Mouse (Mus musculus) liver, embryonic 14.5 days (tissue): ENCODE measurements around the gene Fuom. TPM values are rescaled to one million over a fixed set of nuclear protein-coding genes. Genes with fewer than 3 reads are reported as not detected.

ENCODE experiments used
- ATAC-seq: fragments of 200-750 bp; cut with Nextera tagmentation; 2 replicates; pipeline ENCODE4 v1.8.0; 2017; ENCODE audit warnings: moderate number of reproducible peaks, mild to moderate bottlenecking, moderate library complexity; ENCODE audit not compliant: insufficient read depth
- DNase-seq, 3 experiments: peaks; one replicate each; pipeline ENCODE4 v3.0.0-alpha.2; 2012 to 2013; ENCODE audit warnings: low read depth in 3 of 3, low spot score in 3 of 3
- H3K27ac ChIP-seq: fragments of 300-500 bp; sonication (generic); 2 replicates; pipeline ENCODE4 v1.5.1; 2014; ENCODE audit warnings: moderate library complexity, mild to moderate bottlenecking, control low read depth, inconsistent platforms
- H3K27me3 ChIP-seq: fragments of 300-500 bp; sonication (generic); 2 replicates; pipeline ENCODE4 v1.6.1; 2014; ENCODE audit warnings: mild to moderate bottlenecking, low read length, moderate library complexity; ENCODE audit not compliant: control insufficient read depth, insufficient read depth
- H3K36me3 ChIP-seq: fragments of 300-500 bp; sonication (generic); replicated peaks from 2 replicates; pipeline ENCODE4 v1.6.1; 2014; ENCODE audit warnings: low read depth; ENCODE audit not compliant: control insufficient read depth, insufficient read depth
- H3K4me1 ChIP-seq, 2 experiments: fragments of 200-500 bp in 1 of 2; fragments of 300-500 bp in 1 of 2; sonication (generic) in 1 of 2; replicated peaks; 2 replicates each; pipeline ENCODE4 v1.6.1; 2012 to 2014; ENCODE audit warnings: antibody characterized with exemption in 1 of 2, inconsistent platforms in 1 of 2, low read length in 1 of 2; ENCODE audit not compliant: control insufficient read depth in 2 of 2, insufficient read depth in 2 of 2
- H3K4me2 ChIP-seq: fragments of 300-500 bp; sonication (generic); 2 replicates; pipeline ENCODE4 v1.6.1; 2014; ENCODE audit warnings: low read depth, mild to moderate bottlenecking, control low read depth, moderate library complexity
- H3K4me3 ChIP-seq, 2 experiments: fragments of 200-500 bp in 1 of 2; fragments of 300-500 bp in 1 of 2; sonication (generic) in 1 of 2; 2 replicates each; pipeline ENCODE4 v1.5.1; 2012 to 2014; ENCODE audit warnings: low read depth in 2 of 2, low read length in 2 of 2, mild to moderate bottlenecking in 2 of 2, control low read depth in 1 of 2, inconsistent platforms in 1 of 2, moderate library complexity in 1 of 2; ENCODE audit not compliant: insufficient read depth in 1 of 2
- H3K9ac ChIP-seq: fragments of 300-500 bp; sonication (generic); replicated peaks from 2 replicates; pipeline ENCODE4 v1.6.1; 2014; ENCODE audit warnings: mild to moderate bottlenecking, control low read depth, moderate library complexity
- H3K9me3 ChIP-seq: fragments of 300-500 bp; sonication (generic); 2 replicates; pipeline ENCODE4 v1.6.1; 2016; ENCODE audit warnings: low read length, mixed read lengths; ENCODE audit not compliant: control insufficient read depth
- CTCF ChIP-seq: IDR thresholded peaks from 2 replicates; pipeline ENCODE4 v1.5.1; 2016; ENCODE audit warnings: antibody characterized with exemption, low read depth, control low read depth
- EP300 ChIP-seq: IDR thresholded peaks from 2 replicates; pipeline ENCODE4 v1.6.1; 2016; ENCODE audit warnings: antibody characterized with exemption, low read depth
- WGBS: fragments of 180-500 bp; shearing (Covaris S2); extraction: QIAGEN DNeasy Blood & Tissue Kit; methylation state at CpG from one replicate; pipeline ENCODE4 v1.1.7; 2014; ENCODE audit not compliant: insufficient replicate concordance; 5-methylcytosine and 5-hydroxymethylcytosine counted together
- polyA plus RNA-seq, 2 experiments: library from polyadenylated mRNA; depleted of rRNA in 1 of 2; stranded (reverse) in 1 of 2; unstranded in 1 of 2; fragments of >200 nt; fragmentation: Nextera tagmentation in 1 of 2; extraction: Ambion mirVana in 1 of 2; gene quantifications; 2 replicates each; pipeline versions ENCODE4 v1.2.1 to v1.2.3; 2012 to 2014

Fuom gene
- polyA plus RNA-seq, 2 experiments, result 6.7 to 7.7 TPM

DNA sequence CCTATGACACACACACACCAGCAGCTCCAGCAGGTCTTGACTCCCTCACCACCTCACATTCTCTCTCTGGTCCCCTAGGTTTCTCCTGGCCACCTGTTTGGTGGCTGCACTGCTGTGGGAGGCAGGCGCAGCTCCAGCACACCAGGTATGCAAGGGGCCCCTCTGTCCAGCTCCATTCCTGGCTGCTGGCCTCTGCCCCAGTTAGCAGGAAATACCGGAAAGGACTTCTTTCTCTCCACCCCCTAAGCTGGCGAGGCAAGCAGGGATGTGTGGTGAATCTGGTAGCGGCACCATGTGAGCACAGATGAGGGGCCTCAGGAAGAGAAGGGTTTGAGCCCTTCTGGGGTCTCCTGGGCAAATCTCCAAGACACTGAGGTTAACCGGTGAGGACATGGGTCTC, 7.3 kb downstream of the Fuom start:
- H3K4me3 ChIP-seq, result no peak overlapping the region
- 56% methylated on average over 5 of the region's 5 CpGs for WGBS
- no peak for DNase-seq
- ATAC-seq, result no peak
- no peaks in the 10 kb centered on the region for H3K9me3 ChIP-seq
- H3K27me3 ChIP-seq, result no peaks in the 10 kb centered on the region
- H3K4me1 ChIP-seq, result no peaks in the 10 kb centered on the region
- H3K4me2 ChIP-seq, result no peak overlapping the region
- no peak for TF ChIP-seq EP300
- TF ChIP-seq CTCF, result no peak
- no peak overlapping the region for H3K9ac ChIP-seq
- H3K27ac ChIP-seq, result no peak overlapping the region
- no peaks in the 10 kb centered on the region for H3K36me3 ChIP-seq

DNA sequence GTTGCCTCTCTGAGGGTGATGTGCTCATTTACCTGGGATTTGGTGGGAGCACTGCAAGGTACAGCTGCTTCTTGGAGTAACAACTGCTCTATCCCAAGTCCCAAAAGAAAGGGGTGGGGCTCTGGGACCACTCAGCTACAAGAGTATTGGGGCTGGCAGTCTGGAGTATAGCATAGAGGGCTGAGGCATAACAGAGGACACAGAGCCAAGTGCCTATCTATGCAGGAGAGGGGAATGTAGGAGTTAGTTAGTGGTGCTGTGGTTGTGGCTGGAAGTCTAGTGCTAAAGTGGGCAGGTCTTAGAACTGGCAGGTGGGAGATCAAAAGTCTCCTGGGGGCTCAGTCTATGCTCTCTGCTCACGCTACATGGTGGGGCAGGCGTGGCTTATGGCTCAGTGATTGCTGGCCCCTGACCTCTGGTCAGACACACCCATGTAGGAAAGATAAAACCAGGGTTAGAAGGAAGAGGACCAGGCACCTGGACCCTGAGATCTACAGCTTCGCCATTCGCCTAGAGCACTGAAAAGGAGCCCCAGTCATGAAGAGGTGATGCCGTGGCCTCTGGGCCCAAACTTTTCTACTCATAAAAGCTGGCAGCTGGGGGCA, 9.2 kb downstream of the Fuom start, which contains the start of gene Prap1:
Gene Prap1, plus strand, starts transcription at position 472 of the 605 bp plus-strand sequence.
- ATAC-seq (no peak), DNase-seq (no peak)
- no peaks in the 10 kb centered on the region; the same call in 1 of the 2 replicates for H3K27me3 ChIP-seq
- no peak within 1 kb of the TSS for H3K9ac ChIP-seq
- H3K27ac ChIP-seq, result no peak within 1 kb of the TSS
- TF ChIP-seq CTCF, result no peak
- TF ChIP-seq EP300, result no peak
- no peak within 1 kb of the TSS for H3K4me3 ChIP-seq
- WGBS, result 51% methylated on average over 5 of the region's 5 CpGs
- H3K4me1 ChIP-seq, result no peaks in the 10 kb centered on the region
- no peaks in the 10 kb centered on the region for H3K9me3 ChIP-seq
- H3K36me3 ChIP-seq, result no peaks in the 10 kb centered on the region
- no peak within 1 kb of the TSS for H3K4me2 ChIP-seq

DNA sequence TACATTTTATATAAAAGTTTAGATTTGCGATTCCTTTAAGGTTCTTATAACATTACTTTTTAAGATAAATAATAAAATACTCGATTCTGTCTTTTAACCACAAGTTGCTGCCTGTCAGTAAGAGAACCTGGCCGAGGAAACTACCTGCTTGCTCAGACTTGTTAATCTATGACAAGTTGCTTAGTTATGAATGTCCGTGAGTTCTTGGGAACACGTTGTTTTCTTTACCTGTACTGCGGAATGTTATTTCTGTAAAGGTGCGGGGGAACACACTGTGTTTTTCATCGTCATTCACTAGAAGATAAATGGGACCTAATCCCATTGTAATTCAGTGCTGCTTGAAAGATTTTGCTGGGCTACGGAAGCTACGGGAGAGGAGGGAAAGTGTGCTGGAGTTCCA, 11.6 kb downstream of the Fuom start:
- Histone ChIP-seq H3K27ac (no peak overlapping the region), H3K9me3 (no peaks in the 10 kb centered on the region), H3K9ac (no peak overlapping the region), H3K36me3 (no peaks in the 10 kb centered on the region), H3K4me3 (no peak overlapping the region), H3K4me2 (no peak overlapping the region), H3K4me1 (no peaks in the 10 kb centered on the region), H3K27me3 (no peaks in the 10 kb centered on the region; the same call in 1 of the 2 replicates)
- WGBS, result 65% methylated on average over 10 of the region's 10 CpGs
- DNase-seq, result no peak
- TF ChIP-seq EP300 (no peak), CTCF (no peak)
- ATAC-seq, result no peak

DNA sequence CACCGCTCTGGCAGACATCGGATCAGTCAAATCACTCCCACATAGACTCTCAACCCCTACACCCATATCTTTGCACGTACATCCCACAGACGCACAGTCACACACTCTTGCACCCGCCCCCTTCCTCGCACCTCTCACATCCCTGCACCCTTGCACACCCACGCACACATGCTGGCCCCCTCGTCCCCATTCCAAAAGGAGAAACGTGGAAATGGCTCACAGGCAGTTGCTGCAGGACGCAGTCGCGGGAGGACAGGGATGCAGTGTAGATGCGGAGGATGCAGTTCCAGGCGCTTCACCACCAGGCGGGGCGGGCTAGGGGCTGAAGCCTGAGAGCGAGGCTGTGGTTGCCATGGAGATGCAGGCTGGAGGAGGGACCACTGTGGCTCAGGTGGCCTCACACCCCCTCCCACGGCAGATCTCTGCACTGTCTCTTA, 20.0 kb downstream of the Fuom start, which contains the start of gene Caly:
Gene Caly, minus strand, starts transcription at position 307 of the 437 bp plus-strand sequence.
- no peaks in the 10 kb centered on the region for H3K36me3 ChIP-seq
- no peaks in the 10 kb centered on the region for H3K9me3 ChIP-seq
- no peak within 1 kb of the TSS for H3K4me3 ChIP-seq
- no peak for DNase-seq
- H3K4me1 ChIP-seq, result no peaks in the 10 kb centered on the region
- H3K4me2 ChIP-seq, result no peak within 1 kb of the TSS
- peak; percentile 37; the same call in 1 of the 2 replicates for ATAC-seq
- TF ChIP-seq CTCF, result peak; percentile 50
- TF ChIP-seq EP300, result no peak
- peaks cover 33% of the 10 kb centered on the region for H3K27me3 ChIP-seq
- 7% methylated on average over 18 of the region's 18 CpGs for WGBS
- no peak within 1 kb of the TSS for H3K27ac ChIP-seq
- no peak within 1 kb of the TSS for H3K9ac ChIP-seq

DNA sequence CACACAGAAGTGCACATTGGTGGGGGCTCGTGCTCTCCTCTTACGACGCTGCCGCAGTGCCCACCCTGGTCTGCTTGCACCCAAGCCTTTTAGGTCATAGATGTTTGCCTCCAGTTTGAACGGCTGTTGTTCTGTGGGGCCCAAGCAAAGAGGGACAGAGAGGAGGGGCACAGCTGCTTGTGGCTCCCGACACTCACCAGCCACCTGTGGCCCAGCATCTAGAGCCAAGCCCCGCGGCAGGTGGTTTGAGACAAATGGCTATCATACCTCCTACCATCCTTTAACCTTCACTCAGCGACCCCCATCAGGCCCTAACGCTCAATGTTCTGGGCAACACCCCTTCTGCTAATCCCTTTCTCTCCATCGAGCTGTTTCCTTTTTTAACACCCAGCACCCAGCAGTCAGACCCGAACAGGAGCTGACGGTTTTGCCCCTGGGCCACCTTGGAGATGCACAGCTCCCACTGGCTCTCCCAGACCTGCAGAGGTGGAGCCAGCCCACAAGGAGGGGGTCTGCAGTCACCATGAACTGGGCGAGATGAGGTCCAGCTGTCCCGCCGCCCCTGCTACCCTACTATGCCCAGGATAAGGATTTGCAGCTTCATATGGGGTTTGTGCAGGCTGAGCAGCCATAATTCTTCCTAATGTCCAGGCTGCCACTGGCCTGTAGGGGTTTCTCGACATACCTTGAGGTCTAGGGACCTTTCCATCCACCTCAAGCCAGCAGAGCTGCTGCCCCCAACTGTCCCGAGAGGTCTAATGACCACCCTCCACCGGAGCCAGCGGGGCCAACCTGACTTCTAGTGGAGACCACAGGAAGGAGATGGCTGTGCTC, 20.6 kb downstream of the Fuom start:
- Histone ChIP-seq H3K36me3 (no peaks in the 10 kb centered on the region), H3K9me3 (no peaks in the 10 kb centered on the region), H3K27ac (no peak overlapping the region), H3K4me3 (no peak overlapping the region), H3K4me1 (no peaks in the 10 kb centered on the region), H3K4me2 (no peak overlapping the region), H3K9ac (no peak overlapping the region), H3K27me3 (peaks cover 33% of the 10 kb centered on the region)
- ATAC-seq (no peak), DNase-seq (no peak)
- TF ChIP-seq EP300, result no peak
- TF ChIP-seq CTCF, result no peak
- WGBS, result 24% methylated on average over 20 of the region's 20 CpGs
